ENCODE assay signal across 26 mouse cellular contexts in genomic region chr6:145067679-145068078, GRCm38 (mm10). TPM values are rescaled to one million over a fixed set of nuclear protein-coding genes. Genes with fewer than 3 reads are reported as not detected.
DNase-seq lines count a peak whose midpoint lies in the region; ATAC-seq and TF ChIP-seq lines count a peak whose summit lies in the region.
"Had no signal": no experiment of that assay in that cellular context is flagged by ENCODE, and none has a peak within 500 bp of the region (broad histone marks: within the 10 kb centered on the region; RNA-seq: fewer than 3 reads in every experiment).

No protein-coding gene starts in this region.

- no peak overlapping the region for H3K4me3 ChIP-seq in heart, embryonic 10.5 days
- no peak overlapping the region for H3K4me3 ChIP-seq in liver, postnatal 0 days (ENCODE audit: low read depth, low read length)
- H3K4me3 ChIP-seq in hindbrain, embryonic 10.5 days = no peak overlapping the region
- H3K4me3 ChIP-seq: forebrain, embryonic 10.5 days; forebrain, embryonic 13.5 days; heart, embryonic 13.5 days; hindbrain, embryonic 13.5 days; intestine, embryonic 15.5 days had no signal

- H3K4me2 ChIP-seq in liver, postnatal 0 days (ENCODE audit: low read depth, low read length) = no peak overlapping the region
- H3K4me2 ChIP-seq: forebrain, embryonic 13.5 days; heart, embryonic 13.5 days; hindbrain, embryonic 13.5 days; intestine, embryonic 15.5 days had no signal

- no peak for ATAC-seq in liver, postnatal 0 days
- ATAC-seq: activated CD4-positive, CD25-positive, alpha-beta regulatory T cell, adult 4 months; forebrain, embryonic 13.5 days; forebrain, embryonic 16.5 days; hindbrain, embryonic 16.5 days; intestine, embryonic 15.5 days; Patski had no signal

- H3K9ac ChIP-seq in liver, postnatal 0 days (replicated peaks) = no peak overlapping the region
- H3K9ac ChIP-seq: forebrain, embryonic 13.5 days; heart, embryonic 13.5 days; hindbrain, embryonic 13.5 days; intestine, embryonic 15.5 days had no signal

- 43% methylated on average over 8 of the region's 8 CpGs for WGBS in heart, embryonic 10.5 days
- WGBS in liver, postnatal 0 days (ENCODE audit: insufficient replicate concordance) = 65% methylated on average over 8 of the region's 8 CpGs
- 85% methylated on average over 8 of the region's 8 CpGs for WGBS in hindbrain, embryonic 10.5 days

- TF ChIP-seq EP300 in liver, postnatal 0 days (IDR thresholded peaks at IDR 0.05; ENCODE audit: low read depth) = no peak

- H3K9me3 ChIP-seq in heart, embryonic 10.5 days = no peaks in the 10 kb centered on the region
- H3K9me3 ChIP-seq in liver, postnatal 0 days (ENCODE audit: low read length) = no peaks in the 10 kb centered on the region
- no peaks in the 10 kb centered on the region for H3K9me3 ChIP-seq in hindbrain, embryonic 10.5 days
- H3K9me3 ChIP-seq: forebrain, embryonic 10.5 days; forebrain, embryonic 13.5 days; heart, embryonic 13.5 days; hindbrain, embryonic 13.5 days; intestine, embryonic 15.5 days had no signal

- H3K36me3 ChIP-seq in heart, embryonic 10.5 days = no peaks in the 10 kb centered on the region
- H3K36me3 ChIP-seq in liver, postnatal 0 days (replicated peaks; ENCODE audit: insufficient read depth, low read length) = no peaks in the 10 kb centered on the region
- peaks cover 6% of the 10 kb centered on the region for H3K36me3 ChIP-seq in hindbrain, embryonic 10.5 days
- H3K36me3 ChIP-seq: G1E; heart, embryonic 13.5 days; hindbrain, embryonic 13.5 days; intestine, embryonic 15.5 days had no signal

- TF ChIP-seq CTCF in liver, postnatal 0 days (IDR thresholded peaks at IDR 0.05; ENCODE audit: low read depth) = no peak

- no peak overlapping the region for H3K27ac ChIP-seq in heart, embryonic 10.5 days
- H3K27ac ChIP-seq in liver, postnatal 0 days (ENCODE audit: low read depth) = no peak overlapping the region
- no peak overlapping the region for H3K27ac ChIP-seq in hindbrain, embryonic 10.5 days
- H3K27ac ChIP-seq: forebrain, embryonic 10.5 days; forebrain, embryonic 13.5 days; heart, embryonic 13.5 days; hindbrain, embryonic 13.5 days; intestine, embryonic 15.5 days had no signal

- H3K4me1 ChIP-seq in heart, embryonic 10.5 days = peaks cover 21% of the 10 kb centered on the region
- H3K4me1 ChIP-seq in liver, postnatal 0 days (ENCODE audit: insufficient read depth) = no peaks in the 10 kb centered on the region
- peaks cover 15% of the 10 kb centered on the region for H3K4me1 ChIP-seq in hindbrain, embryonic 10.5 days (replicated peaks)
- H3K4me1 ChIP-seq: forebrain, embryonic 13.5 days; heart, embryonic 13.5 days; hindbrain, embryonic 13.5 days; intestine, embryonic 15.5 days had no signal

- DNase-seq in heart, embryonic 10.5 days (ENCODE audit: low spot score) = peak; percentile 56
- no peak for DNase-seq in heart, adult 8-10 months (ENCODE audit: low spot score)
- peak; percentile 10 for DNase-seq in liver, postnatal 0 days
- DNase-seq in liver = no peak
- DNase-seq in ZHBTc4 (ENCODE audit: low read depth, low spot score) = peak; percentile 67
- DNase-seq in hindbrain, embryonic 10.5 days (ENCODE audit: low spot score) = no peak
- DNase-seq: adrenal gland, postnatal 10 days; adrenal gland, postnatal 36 days; B cell, adult 2 months; cerebellum, adult 18-20 months; cerebellum, adult 9-10 months; cerebellum, postnatal 14 days; gastrocnemius, postnatal 10 days; gastrocnemius, postnatal 36 days; heart, postnatal 14 days had no signal

- no peaks in the 10 kb centered on the region for H3K27me3 ChIP-seq in heart, embryonic 10.5 days (ENCODE audit: insufficient read depth, poor library complexity, severe bottlenecking)
- H3K27me3 ChIP-seq in liver, postnatal 0 days (ENCODE audit: insufficient read depth, low read length) = no peaks in the 10 kb centered on the region
- no peaks in the 10 kb centered on the region for H3K27me3 ChIP-seq in hindbrain, embryonic 10.5 days (ENCODE audit: insufficient read depth, poor library complexity, severe bottlenecking)
- H3K27me3 ChIP-seq: CH12.LX; forebrain, embryonic 13.5 days; heart, embryonic 13.5 days; hindbrain, embryonic 13.5 days; intestine, embryonic 15.5 days; Patski had no signal

RNA-seq across cellular contexts. Expression of gene Bcat1, which starts 8.3 kb away (rescaled TPM):
- polyA plus RNA-seq in heart, embryonic 10.5 days (2016; fragmentation: Nextera tagmentation; extraction: Ambion mirVana) = 33.2 and 49.6 TPM in 2 replicates
- 1 to 10 TPM in 2 of 4 experiments, under 1 TPM in 2; 0.34 to 1.6 (median 1.0) TPM for total RNA-seq in heart, adult 8-10 months (2022)
- 0.46 and 0.81 TPM in 2 replicates for polyA plus RNA-seq in liver, postnatal 0 days (2015; fragmentation: Nextera tagmentation; extraction: Ambion mirVana)
- polyA plus RNA-seq in hindbrain, embryonic 10.5 days (2016; fragmentation: Nextera tagmentation; extraction: Ambion mirVana) = 123 and 134 TPM in 2 replicates
- polyA plus RNA-seq: G1E had no signal

RNA-seq across cellular contexts. Expression of gene Lrmp, which starts 47.8 kb away (rescaled TPM):
- polyA plus RNA-seq in heart, embryonic 10.5 days (2016; fragmentation: Nextera tagmentation; extraction: Ambion mirVana) = 2.3 and 4.8 TPM in 2 replicates
- total RNA-seq in heart, adult 8-10 months (2022) = 1 to 10 TPM; 1.1 to 3.3 (median 1.2) TPM
- polyA plus RNA-seq in liver, postnatal 0 days (2015; fragmentation: Nextera tagmentation; extraction: Ambion mirVana) = 26.8 and 28.0 TPM in 2 replicates
- polyA plus RNA-seq in hindbrain, embryonic 10.5 days (2016; fragmentation: Nextera tagmentation; extraction: Ambion mirVana) = 1.8 and 2.4 TPM in 2 replicates

Comparison
In these comparisons a context has a peak if more than half of its experiments do, and no peak if none do; other contexts are left out.
1. DNase-seq: peak in heart, embryonic 10.5 days (single experiment), liver, postnatal 0 days (single experiment) and ZHBTc4 (single experiment); none in heart, adult 8-10 months (single experiment), liver (single experiment) and hindbrain, embryonic 10.5 days (single experiment).
2. RNA of gene Bcat1, which starts 8.3 kb away (polyA plus RNA-seq): 123 to 134 TPM in hindbrain, embryonic 10.5 days and 33.2 to 49.6 TPM in heart, embryonic 10.5 days; 0.46 to 0.81 TPM in liver, postnatal 0 days; every median in the first group is over 10 times any median in the second.